Mouse (Mus musculus) ES-E14 (cell line): ENCODE data around the gene Gnai1.
"Not testable (repeated sequence)": the region's sequence is repeated elsewhere in the genome, so short reads cannot be mapped to it uniquely, and the experiment has no call there.

Experiments
- CHD2 ChIP-seq: IDR thresholded peaks from 2 replicates; pipeline ENCODE4 v1.6.1; 2014; ENCODE audit warnings: mild to moderate bottlenecking, low read depth, low read length, inconsistent platforms
- HCFC1 ChIP-seq: IDR thresholded peaks from 2 replicates; pipeline ENCODE4 v1.6.1; 2012; ENCODE audit warnings: low read length, inconsistent platforms, borderline replicate concordance; ENCODE audit not compliant: insufficient read depth
- MAFK ChIP-seq: IDR thresholded peaks from 2 replicates; pipeline ENCODE4 v1.6.1; 2014; ENCODE audit warnings: mild to moderate bottlenecking, low read depth, low read length, inconsistent platforms; ENCODE audit not compliant: insufficient read depth
- ZC3H11A ChIP-seq: IDR thresholded peaks from 2 replicates; pipeline ENCODE4 v1.6.1; 2012; ENCODE audit warnings: low read depth, mild to moderate bottlenecking, inconsistent platforms, low read length, borderline replicate concordance
- ZNF384 ChIP-seq: IDR thresholded peaks from 2 replicates; pipeline ENCODE4 v1.6.1; 2012; ENCODE audit warnings: low read depth, low read length, inconsistent platforms

- TF ChIP-seq ZNF384, ZC3H11A, MAFK, CHD2, HCFC1: not testable (repeated sequence)
Measured at GRCm38 (mm10) chr5:18341876-18342275, 18.3 kb downstream of the Gnai1 start.
